Mouse (Mus musculus) erythroblast, embryonic 14.5 days (primary cell): ENCODE results near the gene Gm28539. TPM values are rescaled to one million over a fixed set of nuclear protein-coding genes. Genes with fewer than 3 reads are reported as not detected.
"Not testable (repeated sequence)": the region's sequence is repeated elsewhere in the genome, so short reads cannot be mapped to it uniquely, and the experiment has no call there.

ENCODE experiments used
- H3K27me3 ChIP-seq: 2 replicates; pipeline ENCODE4 v1.6.1; 2012; ENCODE audit warnings: inconsistent platforms; ENCODE audit not compliant: control insufficient read depth
- H3K36me3 ChIP-seq: 2 replicates; pipeline ENCODE4 v1.6.1; 2012; ENCODE audit warnings: mild to moderate bottlenecking, inconsistent platforms; ENCODE audit not compliant: control insufficient read depth
- H3K4me1 ChIP-seq: 2 replicates; pipeline ENCODE4 v1.6.1; 2012; ENCODE audit warnings: inconsistent platforms; ENCODE audit not compliant: control insufficient read depth
- H3K4me3 ChIP-seq: replicated peaks from 2 replicates; pipeline ENCODE3; 2012; ENCODE audit warnings: moderate library complexity, mild to moderate bottlenecking, inconsistent platforms
- H3K9me3 ChIP-seq: 2 replicates; pipeline ENCODE4 v1.6.1; 2012; ENCODE audit warnings: low read length, inconsistent platforms, mixed read lengths; ENCODE audit not compliant: control insufficient read depth
- GATA1 ChIP-seq: IDR thresholded peaks from 2 replicates; pipeline ENCODE4 v1.6.1; 2012; ENCODE audit warnings: low read length, inconsistent platforms, mixed read lengths
- TAL1 ChIP-seq: IDR thresholded peaks from 3 replicates; pipeline ENCODE4 v1.6.1; 2012; ENCODE audit warnings: low read length, inconsistent platforms, mixed read lengths
- polyA plus RNA-seq: library from polyadenylated mRNA; stranded (reverse); fragments of >175 nt; gene quantifications from 2 replicates; pipeline ENCODE4 v1.2.3, GENCODE M21; 2012

Gm28539 gene
- polyA plus RNA-seq, 1 experiment = not detected

- Histone ChIP-seq H3K4me1 (no peaks in the 10 kb centered on the region), H3K27me3 (no peaks in the 10 kb centered on the region), H3K36me3 (peaks cover 65% of the 10 kb centered on the region), H3K9me3 (no peaks in the 10 kb centered on the region), H3K4me3 (no peak overlapping the region)
- TF ChIP-seq GATA1 (no peak), TAL1 (no peak)
Observed at GRCm38 (mm10) chr16:18938321-18939082, 102.1 kb downstream of the Gm28539 start.

GRCm38 (mm10) chr16:18943906-18944305 lies 107.5 kb downstream of the Gm28539 start:
- Histone ChIP-seq H3K36me3 (peaks cover 63% of the 10 kb centered on the region), H3K4me1 (no peaks in the 10 kb centered on the region), H3K27me3 (no peaks in the 10 kb centered on the region), H3K4me3 (no peak overlapping the region), H3K9me3 (no peaks in the 10 kb centered on the region)
- no peak for TF ChIP-seq TAL1
- TF ChIP-seq GATA1 = no peak

GRCm38 (mm10) chr16:18948941-18949340 lies 112.6 kb downstream of the Gm28539 start:
- Histone ChIP-seq H3K4me3 (no peak overlapping the region), H3K27me3 (no peaks in the 10 kb centered on the region), H3K4me1 (no peaks in the 10 kb centered on the region), H3K9me3 (no peaks in the 10 kb centered on the region), H3K36me3 (peaks cover 88% of the 10 kb centered on the region)
- TF ChIP-seq TAL1 (no peak), GATA1 (no peak)

- Histone ChIP-seq H3K4me1 (no peaks in the 10 kb centered on the region), H3K9me3 (no peaks in the 10 kb centered on the region), H3K4me3 (no peak overlapping the region), H3K36me3 (peaks cover 96% of the 10 kb centered on the region), H3K27me3 (no peaks in the 10 kb centered on the region)
- no peak for TF ChIP-seq TAL1
- no peak for TF ChIP-seq GATA1
Observed at GRCm38 (mm10) chr16:18950351-18950750, 114.0 kb downstream of the Gm28539 start.

GRCm38 (mm10) chr16:18952813-18953212 lies 116.4 kb downstream of the Gm28539 start:
- peaks cover 93% of the 10 kb centered on the region for H3K36me3 ChIP-seq
- H3K4me1 ChIP-seq = no peaks in the 10 kb centered on the region; the same call in 1 of the 2 replicates
- no peaks in the 10 kb centered on the region for H3K9me3 ChIP-seq
- TF ChIP-seq GATA1 (no peak), TAL1 (no peak)
- no peak overlapping the region for H3K4me3 ChIP-seq
- no peaks in the 10 kb centered on the region for H3K27me3 ChIP-seq

- TF ChIP-seq GATA1 (no peak), TAL1 (no peak)
- no peaks in the 10 kb centered on the region; the same call in 1 of the 2 replicates for H3K4me1 ChIP-seq
- H3K4me3 ChIP-seq = no peak overlapping the region
- H3K36me3 ChIP-seq = peaks cover 77% of the 10 kb centered on the region
- no peaks in the 10 kb centered on the region for H3K9me3 ChIP-seq
- H3K27me3 ChIP-seq = no peaks in the 10 kb centered on the region
Observed at GRCm38 (mm10) chr16:18955070-18955469, 118.7 kb downstream of the Gm28539 start.

- Histone ChIP-seq H3K9me3 (no peaks in the 10 kb centered on the region), H3K4me1 (no peaks in the 10 kb centered on the region), H3K4me3 (no peak overlapping the region), H3K27me3 (no peaks in the 10 kb centered on the region), H3K36me3 (peaks cover 63% of the 10 kb centered on the region)
- TF ChIP-seq GATA1 (no peak), TAL1 (no peak)
Observed at GRCm38 (mm10) chr16:18963486-18963885, 127.1 kb downstream of the Gm28539 start.

- TF ChIP-seq GATA1 (no peak), TAL1 (no peak)
- Histone ChIP-seq H3K4me3 (no peak overlapping the region), H3K4me1 (no peaks in the 10 kb centered on the region), H3K27me3 (no peaks in the 10 kb centered on the region), H3K36me3 (peaks cover 50% of the 10 kb centered on the region), H3K9me3 (no peaks in the 10 kb centered on the region)
Observed at GRCm38 (mm10) chr16:18969420-18970128, 133.2 kb downstream of the Gm28539 start.

- Histone ChIP-seq H3K36me3 (peaks cover 41% of the 10 kb centered on the region), H3K4me1 (no peaks in the 10 kb centered on the region), H3K9me3 (peaks cover 8% of the 10 kb centered on the region), H3K4me3 (no peak overlapping the region), H3K27me3 (no peaks in the 10 kb centered on the region)
- TF ChIP-seq GATA1 (no peak), TAL1 (no peak)
Observed at GRCm38 (mm10) chr16:18970837-18971236, 134.5 kb downstream of the Gm28539 start.

GRCm38 (mm10) chr16:18975665-18976064 lies 139.3 kb downstream of the Gm28539 start:
- H3K4me3 ChIP-seq, H3K27me3 ChIP-seq: not testable (repeated sequence)

More at GRCm38 (mm10) chr16:18975665-18976064, 139.3 kb downstream of the Gm28539 start:
- peaks cover 19% of the 10 kb centered on the region for H3K9me3 ChIP-seq
- not testable (repeated sequence) for H3K4me1 ChIP-seq
- H3K36me3 ChIP-seq = peaks cover 12% of the 10 kb centered on the region
